Mouse (Mus musculus) frontal cortex, postnatal 10 days (tissue): Measurements from ENCODE around the gene Mmrn1.
"Not testable (repeated sequence)": the region's sequence is repeated elsewhere in the genome, so short reads cannot be mapped to it uniquely, and the experiment has no call there.

Experiments used
- DNase-seq, 2 experiments: peaks; one replicate each; pipeline ENCODE4 v3.0.0; 2022; ENCODE audit warnings: low spot score in 2 of 2, mixed read lengths in 1 of 2

Gene Mmrn1

DNA sequence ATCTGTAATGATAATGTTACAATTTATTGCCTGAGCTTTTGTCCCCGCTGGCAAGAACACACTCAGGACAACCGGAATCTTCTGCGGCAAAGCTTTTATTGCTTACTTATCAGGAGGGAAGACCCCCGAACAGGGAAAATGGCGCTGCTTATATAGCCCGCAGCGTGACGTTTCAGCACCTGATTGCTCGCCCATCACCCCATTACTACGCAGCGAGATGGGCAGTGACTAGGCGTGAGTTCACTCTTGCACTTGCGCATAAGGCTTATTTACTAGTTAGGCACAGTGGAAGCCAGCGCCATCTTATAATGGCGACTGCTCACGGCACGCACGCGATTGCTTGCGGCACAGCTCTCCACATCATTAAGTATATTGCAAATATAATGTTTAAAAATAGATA lies at the start of gene Mmrn1:
Gene Mmrn1, plus strand, starts transcription at position 301 of the 400 bp plus-strand sequence.
- DNase-seq = not testable (repeated sequence)

DNA sequence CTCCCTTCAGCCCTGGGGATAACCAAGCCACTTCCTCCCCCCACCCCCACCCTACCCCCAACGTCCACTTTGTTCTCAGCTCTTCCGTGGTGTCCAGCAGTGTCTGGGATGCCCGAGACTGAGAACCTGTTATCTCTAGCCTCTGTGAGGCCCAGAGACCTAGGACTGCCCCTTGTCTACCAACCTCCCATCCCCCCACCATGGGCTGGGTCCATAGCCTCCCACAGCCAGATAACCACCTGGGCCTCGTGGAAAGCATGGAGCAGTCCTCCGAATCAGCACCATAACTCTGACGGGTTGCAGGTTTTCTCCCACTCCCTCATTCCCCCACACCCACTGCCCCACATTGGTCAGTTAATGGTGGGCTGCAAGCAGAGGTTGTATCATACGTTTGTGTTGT lies 44.4 kb upstream of the Mmrn1 start:
- no peak for DNase-seq

DNA sequence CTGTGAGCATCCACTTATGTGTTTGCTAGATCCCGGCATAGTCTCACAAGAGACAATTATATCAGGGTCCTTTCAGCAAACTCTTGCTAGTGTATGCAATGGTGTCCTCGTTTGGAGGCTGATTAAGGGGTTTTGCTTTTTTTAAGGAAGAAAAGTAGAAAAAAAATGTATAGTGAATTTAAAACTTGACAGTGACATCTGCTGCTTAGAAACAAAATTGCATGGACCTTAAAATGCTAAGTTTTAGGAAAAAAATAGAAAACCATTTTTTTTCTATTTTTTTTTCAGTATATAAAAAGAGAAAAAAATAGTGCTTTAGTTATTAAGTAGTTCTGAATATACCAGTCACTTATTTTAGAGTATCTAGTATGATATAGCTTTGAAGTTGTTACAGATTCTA lies 43.2 kb upstream of the Mmrn1 start:
- DNase-seq = no peak

DNA sequence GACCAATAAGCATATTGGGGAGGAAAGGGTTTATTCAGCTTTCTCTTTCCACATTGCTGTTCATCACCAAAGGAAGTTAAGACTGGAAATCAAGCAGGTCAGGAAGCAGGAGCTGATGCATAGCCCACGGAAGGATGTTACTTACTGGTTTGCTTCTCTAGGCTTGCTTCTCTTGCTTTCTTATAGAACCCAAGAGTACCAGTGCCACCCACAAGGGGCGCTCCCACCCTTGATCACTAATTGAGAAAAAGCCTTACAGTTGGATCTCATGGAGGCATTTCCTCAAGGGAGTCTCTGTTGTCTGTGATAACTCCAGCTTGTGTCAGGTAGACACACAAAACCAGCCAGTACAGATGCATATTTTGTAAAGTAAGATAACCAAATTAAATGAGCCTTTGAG lies 17.5 kb upstream of the Mmrn1 start:
- DNase-seq = no peak

DNA sequence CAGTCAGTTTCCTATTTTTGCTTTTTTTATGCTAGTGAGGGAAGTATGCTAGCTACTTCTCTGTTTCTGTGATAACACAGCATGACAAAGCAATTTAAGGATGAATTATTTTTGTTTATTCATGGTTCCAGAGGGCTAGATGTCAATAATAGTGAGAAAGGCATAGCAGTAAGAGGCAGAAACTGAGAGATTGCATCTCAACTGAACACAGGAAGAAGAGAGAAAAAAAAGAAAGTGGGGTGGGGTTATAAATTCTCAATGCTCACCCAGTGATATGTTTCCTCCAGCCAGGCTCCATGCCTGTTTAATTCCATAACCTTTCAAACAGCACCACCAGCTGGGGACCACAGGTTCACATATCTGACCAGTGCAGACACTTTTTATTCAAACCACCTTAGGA lies 6.6 kb downstream of the Mmrn1 start:
- DNase-seq = peak; percentile 4 to 12

DNA sequence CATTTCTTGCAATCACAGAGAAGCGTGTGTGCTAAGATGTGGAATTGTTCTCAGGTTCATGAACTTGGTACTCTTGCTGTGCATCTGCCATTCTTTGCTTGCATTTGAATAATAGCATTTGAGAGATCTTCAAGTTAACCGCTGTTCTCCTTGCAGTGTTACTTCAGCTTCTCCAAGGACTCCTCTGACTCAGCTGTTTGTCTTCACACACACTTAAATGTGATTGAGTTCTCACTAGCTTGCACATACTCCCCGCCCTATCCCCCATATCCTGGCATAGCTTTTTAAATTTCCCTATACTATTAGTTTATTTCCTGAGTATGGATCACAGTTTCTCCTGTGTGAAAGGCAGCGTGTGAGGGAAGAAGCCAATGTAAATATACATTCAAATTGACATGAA lies 10.1 kb downstream of the Mmrn1 start:
- no peak for DNase-seq

DNA sequence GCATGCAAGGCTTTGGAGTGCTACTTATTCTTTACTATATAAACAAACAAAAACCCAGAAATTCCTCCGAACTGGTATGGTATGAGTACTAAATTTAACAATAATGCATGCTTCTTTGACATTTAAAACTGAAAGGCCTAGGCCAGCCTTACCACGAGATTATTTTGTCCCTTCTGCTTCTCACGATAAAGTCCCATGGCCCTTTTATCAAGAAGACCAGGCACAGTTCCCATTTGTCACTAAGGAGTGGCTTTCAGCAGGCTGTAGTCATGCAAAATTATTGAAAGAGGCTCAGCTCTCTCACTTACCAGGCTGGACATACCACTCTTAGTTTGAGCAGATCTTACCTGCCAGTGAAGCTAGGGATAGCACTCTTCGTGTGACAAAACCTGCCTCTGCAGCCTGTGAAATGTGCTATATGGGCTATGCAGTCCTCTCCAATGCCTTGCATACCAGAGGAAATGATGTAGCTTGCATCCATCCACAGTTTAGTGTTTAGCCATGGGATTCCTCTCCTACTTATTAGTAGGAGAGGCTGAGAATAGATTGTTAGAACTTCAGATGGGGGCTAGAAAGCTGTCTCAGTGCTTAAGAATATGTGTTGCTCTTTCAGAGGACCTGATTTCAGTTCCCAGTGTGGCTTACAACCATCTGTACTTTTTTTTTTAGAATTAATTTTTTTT lies 10.8 kb downstream of the Mmrn1 start:
- DNase-seq = no peak

DNA sequence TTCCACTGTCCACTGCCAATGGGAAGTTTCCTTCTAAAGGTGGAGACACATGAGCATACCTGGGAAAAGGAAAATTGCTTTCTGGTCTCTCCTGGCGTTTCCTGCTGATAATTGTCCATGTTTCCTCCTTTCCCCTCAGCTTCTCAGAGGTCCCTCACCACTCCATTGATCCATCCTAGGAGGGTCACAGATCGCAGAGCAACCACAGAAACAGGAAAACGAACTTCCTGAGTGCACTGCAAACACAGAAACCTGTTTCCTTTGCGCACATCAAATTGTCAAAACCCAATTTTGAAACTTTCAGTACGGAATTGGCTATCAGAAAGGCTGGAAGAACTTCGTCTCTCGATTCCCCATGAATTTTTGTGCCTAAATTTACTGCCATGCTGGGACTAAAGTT lies 19.4 kb downstream of the Mmrn1 start:
- DNase-seq = no peak

DNA sequence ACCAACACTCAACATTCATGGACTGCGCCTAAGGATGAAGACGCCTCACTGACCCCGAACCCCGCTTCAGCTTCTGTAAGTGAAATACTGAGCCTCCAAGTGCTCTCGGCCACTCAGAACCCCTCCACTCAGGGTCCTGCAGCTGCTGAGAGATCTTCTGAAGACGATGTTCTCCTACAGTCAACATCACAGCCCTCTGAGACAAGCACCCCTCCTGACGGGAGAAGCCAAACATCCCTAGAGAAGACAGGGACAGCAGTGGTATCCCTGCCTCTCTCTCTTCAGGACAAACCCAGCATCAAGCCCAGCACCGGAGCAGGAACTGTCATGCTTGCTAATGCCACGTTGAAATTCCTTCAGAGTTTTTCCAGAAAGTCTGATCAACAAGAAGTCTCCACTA lies 19.8 kb downstream of the Mmrn1 start:
- no peak for DNase-seq

DNA sequence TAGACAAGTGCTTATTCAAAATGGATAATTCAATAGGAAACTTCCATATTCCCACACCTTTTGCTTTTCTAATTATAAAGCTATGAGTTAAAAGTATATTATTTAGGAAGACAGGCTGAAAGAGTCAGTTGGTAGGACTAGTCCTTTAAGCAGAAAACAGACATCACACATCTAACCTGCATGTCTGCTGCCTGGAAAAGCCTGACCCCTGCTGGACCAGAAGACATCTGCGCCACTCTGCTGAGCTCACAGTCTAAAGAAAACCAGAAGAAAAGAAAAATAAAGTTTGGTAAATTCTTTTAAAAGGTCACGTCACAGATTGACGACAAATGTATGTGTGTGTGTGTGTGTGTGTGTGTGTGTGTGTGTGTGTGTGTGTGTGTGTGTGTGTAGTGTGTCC lies 25.6 kb downstream of the Mmrn1 start:
- peak; percentile 5 to 13 for DNase-seq

DNA sequence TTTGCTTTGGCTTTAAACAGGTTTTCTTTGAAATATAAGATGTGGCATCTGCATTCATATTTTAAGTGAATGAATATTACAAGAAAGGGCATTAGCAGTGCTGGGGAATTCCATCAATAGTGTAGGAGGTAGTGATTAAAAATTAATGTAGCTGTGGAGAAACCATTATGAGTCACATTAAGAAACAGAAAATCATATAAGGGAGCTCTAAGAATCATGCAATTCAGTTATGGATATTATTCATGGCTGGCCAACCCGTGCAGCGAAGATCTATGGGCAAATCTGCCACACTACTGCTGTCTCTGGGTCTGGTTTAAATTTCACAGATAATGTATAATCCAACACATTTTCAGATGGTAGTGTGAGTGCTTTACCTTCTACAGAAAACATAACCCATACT lies 36.5 kb downstream of the Mmrn1 start:
- no peak for DNase-seq

DNA sequence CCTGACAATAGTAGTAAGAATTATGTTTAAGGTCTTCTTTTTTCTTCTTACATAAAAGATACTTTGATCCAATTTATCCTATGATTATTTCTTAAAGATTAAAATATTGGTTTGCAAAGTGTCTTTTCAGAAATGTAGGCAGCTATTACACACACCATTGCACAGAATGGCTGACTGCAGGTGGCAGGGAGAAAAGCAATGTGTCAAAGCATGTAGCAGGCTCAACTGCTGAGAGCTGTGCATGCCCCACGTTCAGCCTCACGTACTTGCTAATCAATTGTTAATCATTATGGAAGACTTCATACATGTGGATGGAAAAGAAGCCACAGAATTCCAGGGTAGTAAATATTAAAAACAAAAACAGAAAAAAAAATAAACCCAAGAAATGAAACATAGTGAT lies 37.1 kb downstream of the Mmrn1 start:
- no peak for DNase-seq

DNA sequence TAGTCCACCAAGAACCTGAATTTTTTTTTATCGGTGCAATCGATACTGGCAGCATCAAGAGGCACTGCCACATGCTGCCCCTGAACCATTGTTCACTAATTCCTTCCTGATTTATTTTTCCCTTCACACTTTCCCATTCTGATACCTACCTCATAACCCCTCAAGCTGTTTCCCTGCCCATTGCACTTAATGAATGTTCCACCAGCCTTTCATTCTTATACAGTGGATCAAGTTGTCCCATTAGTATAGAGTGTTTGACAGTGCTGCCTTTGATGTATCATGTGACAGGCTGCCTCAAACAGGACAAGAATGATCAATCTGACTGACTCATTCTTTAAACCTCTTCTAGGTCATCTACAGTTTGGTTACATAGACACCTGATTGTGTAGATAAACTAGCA lies 37.9 kb downstream of the Mmrn1 start:
- DNase-seq = no peak

DNA sequence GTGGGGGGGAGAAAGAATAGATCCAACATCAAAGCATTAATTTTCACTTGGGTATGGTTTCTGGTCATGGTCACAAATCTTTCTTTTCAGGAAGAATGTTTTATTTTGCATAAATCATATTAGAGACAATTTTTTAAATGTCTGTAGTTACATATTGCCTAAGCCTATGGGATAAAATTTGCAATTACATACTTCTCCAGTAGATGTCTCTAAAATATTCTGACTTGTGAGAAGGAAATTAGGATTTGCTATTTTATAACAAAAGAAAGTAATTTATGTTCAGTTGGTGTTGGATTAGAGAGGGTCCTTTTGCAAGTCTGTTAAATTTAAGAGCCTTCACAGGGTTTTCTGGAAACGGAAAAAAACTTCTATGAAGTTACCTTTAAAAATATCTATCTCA lies 39.0 kb downstream of the Mmrn1 start:
- no peak for DNase-seq

DNA sequence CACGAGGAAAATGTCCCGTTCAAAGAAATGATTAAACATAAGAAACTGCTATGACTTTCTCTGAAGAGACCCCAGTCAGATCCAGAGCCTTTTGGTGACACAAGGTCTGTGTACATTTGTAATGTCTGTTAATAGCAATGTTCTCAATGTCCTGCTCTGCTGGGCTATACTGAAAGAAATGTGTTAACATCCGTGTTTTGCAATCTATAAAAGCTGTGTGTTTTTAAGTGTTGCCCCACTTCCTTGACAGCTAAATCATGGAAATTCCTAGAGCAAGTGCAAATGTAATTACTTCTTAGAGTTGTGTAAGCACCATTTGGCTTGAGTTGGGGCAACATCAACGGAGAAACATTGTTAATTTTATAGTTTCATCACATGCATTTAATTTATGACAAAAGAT lies 42.2 kb downstream of the Mmrn1 start:
- DNase-seq = no peak

DNA sequence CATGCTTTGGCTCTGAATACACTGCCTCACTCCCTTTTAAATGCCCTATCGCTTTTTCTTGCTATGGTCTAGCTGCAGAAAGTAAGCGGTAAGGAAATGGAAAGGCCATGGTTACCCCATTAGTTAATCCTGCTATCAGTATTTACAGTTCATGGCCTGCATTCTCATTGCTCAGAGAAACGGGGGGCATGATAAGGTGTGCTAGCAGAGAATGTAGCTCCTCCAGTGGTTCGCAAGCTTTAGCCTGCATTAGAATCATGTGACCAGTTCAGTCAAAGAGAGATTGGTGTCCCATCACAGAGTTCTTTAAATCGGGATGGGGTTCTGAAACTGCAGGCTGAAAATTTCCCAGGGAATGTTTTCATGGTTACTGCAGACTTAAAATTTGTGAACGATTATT lies 44.6 kb downstream of the Mmrn1 start:
- no peak for DNase-seq

DNA sequence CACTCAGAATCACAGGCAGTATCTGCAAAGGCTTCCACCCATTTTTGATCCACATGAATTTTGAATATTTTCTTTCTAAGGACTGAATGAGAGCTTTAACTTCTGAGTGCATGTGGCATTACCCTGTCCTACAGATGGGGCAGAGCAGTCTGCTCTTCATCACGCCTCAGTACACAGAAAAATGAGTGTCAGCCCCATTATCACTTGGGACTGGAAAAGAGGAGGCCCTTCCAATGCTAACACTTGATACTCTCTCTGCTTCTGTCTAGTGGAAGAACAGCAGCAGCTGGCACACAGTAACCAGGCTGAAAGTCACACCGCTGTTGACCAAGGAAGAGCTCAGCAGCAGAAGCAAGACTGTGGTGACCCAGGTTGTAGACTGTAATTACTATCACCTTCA lies 46.0 kb downstream of the Mmrn1 start:
- DNase-seq = no peak

DNA sequence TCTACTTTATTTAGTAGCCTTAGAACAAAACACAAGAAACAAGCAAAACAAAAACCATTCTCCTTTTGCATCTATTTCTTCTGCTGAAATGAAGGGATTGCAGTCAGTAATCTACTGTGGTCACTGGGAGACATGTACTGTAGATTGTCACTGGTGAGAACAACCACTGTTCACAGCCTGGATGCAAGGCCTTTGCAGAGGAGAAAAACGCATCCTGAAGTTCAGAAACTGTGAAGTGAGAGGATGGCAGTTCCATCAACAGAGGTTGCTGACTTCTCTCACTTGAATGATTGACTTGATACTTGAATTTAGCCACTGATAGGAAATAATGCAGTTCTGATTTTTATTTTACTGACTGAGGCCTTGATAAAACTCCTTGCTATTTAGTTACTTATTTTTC lies 53.8 kb downstream of the Mmrn1 start:
- DNase-seq = no peak

DNA sequence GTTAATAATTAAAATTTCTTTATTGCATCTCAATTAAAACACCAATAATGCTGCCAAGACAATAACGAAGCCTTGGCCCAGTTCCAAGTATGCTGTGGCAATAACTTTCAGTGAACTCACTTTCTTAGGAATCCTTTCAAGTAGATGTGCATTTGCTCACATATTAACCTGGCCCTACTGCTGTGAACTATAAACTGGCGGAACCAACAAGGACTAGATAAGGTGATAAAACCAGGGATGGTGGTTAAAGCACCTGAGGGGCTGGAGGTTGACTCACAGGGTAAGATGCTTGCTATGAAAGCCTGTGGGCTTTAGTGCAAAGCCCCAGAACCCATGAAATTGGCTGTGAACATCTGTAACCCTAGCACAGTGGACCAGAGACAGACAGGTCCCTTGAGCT lies 54.3 kb downstream of the Mmrn1 start:
- DNase-seq = no peak

DNA sequence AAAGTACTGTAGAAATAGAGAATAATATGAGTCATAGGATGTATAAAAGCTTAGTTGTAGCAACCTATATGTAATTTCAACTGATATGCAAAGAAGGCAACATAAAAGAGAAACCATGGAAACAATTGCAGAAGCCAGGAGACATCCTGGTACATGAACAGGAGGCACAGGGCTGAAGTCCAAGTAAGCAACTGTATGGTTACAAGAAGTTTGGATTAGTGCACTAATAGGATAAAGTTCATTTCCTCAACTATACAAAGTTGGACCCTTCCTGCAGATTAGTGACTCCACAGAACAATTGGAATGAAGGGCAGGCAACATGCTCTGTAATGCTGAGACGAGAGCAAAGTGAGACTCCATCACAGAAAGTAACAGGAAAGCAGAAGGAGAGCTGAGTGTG lies 59.6 kb downstream of the Mmrn1 start:
- no peak for DNase-seq

DNA sequence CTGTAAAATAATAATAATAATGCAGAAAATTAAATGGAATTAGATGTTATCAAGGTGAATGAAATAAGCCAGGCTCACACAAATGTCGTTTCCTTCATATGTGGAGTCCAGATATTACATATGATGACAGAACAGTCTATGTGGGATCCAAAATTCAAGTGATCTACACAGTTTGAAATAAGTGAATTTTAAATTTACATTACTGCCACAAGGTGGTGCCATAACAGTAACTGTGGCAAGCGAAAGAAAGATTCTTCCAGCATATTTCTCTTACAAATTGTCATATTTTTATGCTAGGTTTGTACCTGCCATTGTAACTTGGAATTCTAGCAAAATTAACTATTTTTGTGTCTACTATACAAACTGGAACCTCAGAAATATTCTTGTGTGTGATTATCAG lies 61.1 kb downstream of the Mmrn1 start:
- no peak for DNase-seq

DNA sequence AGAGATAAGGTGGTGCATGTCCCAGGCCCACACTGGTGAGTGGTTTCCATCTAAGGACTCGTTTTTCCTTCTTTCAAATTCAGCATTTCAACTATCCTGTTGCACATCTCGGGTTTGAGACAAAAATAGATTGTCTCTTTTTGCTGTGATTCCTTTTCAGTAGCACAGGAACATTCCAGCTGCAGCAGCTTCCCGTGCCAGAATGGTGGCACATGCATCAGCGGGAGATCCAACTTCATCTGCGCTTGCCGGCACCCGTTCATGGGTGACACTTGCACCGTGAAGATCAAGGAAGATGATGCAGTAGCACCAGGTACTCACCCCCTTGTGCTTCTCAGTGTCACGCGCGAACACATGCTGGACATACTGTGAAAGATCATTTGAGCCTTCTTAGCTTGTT lies 62.1 kb downstream of the Mmrn1 start:
- peak in 1 of 2 experiments; percentile 9 for DNase-seq

DNA sequence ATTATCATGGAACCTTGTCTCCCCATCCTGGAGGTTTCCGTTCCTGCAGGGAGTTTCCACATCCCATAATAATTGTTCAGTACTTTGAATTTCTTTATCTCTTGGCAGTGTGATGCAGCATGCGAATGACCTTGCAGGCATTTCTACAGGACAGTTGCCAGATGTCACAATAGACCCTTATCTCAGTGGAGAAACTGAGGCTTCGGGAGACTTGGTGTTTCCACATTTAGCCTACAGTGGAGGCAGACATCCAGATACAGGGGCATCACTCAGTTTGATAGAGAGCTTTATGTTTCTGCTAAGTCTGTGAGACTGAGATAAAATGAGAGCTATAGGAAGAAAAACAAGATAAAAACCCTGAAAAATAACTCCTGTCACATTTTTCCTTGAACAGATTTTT lies 63.0 kb downstream of the Mmrn1 start:
- no peak for DNase-seq

DNA sequence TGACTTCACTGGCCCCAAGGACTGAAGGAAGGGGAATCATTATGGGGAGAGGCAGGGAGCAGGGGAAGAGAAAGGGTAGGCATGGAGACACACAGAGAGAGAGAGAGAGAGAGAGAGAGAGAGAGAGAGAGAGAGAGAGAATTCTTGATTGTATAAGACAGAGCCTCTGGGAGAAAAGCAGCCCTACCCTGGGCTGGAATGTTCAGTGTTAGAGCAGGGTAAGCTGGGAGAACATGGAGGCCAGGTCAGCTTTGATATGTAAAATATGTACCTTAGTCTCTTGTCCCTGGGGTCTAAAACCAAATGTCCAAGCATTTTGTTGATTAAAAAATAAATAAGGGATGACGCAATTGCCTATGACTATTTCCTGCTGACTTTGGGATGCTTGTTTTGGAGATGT lies 67.6 kb downstream of the Mmrn1 start:
- no peak for DNase-seq
